Comparison of ENCODE assay signal across 7 mouse cellular contexts in the genomic region with DNA sequence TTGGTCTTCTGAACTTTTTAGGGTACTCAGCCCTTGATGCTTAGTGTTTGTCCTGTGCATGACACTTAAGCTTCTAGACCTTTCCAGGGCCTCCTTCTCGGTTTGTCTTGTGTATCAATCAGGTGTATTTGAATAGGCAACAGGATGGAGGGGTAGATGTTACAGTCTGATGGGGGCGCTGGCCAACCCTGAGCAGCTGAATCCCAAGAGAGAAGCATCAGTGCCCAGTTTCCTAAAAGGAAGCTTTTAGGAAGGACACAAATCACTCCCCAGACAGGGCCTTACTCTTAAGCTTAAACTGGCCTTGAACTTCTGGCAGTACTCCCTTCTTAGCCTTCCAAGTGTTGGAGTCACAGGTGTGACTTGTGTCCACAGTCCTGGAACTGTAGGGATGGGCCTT. TPM values are rescaled to one million over a fixed set of nuclear protein-coding genes. Genes with fewer than 3 reads are reported as not detected.
DNase-seq lines count a peak whose midpoint lies in the region; ATAC-seq and TF ChIP-seq lines count a peak whose summit lies in the region.

No protein-coding gene starts in this region.

- no peaks in the 10 kb centered on the region for H3K27me3 ChIP-seq in testis, adult 2 months (ENCODE audit: control insufficient read depth, insufficient read depth, low read length)
- no peaks in the 10 kb centered on the region for H3K27me3 ChIP-seq in forebrain, embryonic 14.5 days (replicated peaks; ENCODE audit: control insufficient read depth, insufficient read depth, low read length)
- H3K27me3 ChIP-seq in limb, embryonic 14.5 days (ENCODE audit: control insufficient read depth, insufficient read depth, low read length), result no peaks in the 10 kb centered on the region
- H3K27me3 ChIP-seq in stomach, embryonic 16.5 days (ENCODE audit: control insufficient read depth, insufficient read depth, low read length), result no peaks in the 10 kb centered on the region

- no peak overlapping the region for H3K27ac ChIP-seq in testis, adult 2 months (ENCODE audit: control insufficient read depth, insufficient read depth, low read depth, low read length)
- H3K27ac ChIP-seq in forebrain, embryonic 14.5 days (ENCODE audit: low read depth, low read length), result no peak overlapping the region
- peak overlapping the region; percentile 11; the same call in 1 of the 2 replicates for H3K27ac ChIP-seq in limb, embryonic 14.5 days (replicated peaks; ENCODE audit: low read depth, low read length)
- H3K27ac ChIP-seq in stomach, embryonic 16.5 days (ENCODE audit: low read length), result peak overlapping the region; percentile 98

- no peak for TF ChIP-seq CTCF in testis, adult 2 months (IDR thresholded peaks at IDR 0.05; ENCODE audit: control insufficient read depth, insufficient read depth, insufficient replicate concordance, low read depth, low read length)

- ATAC-seq in forebrain, embryonic 14.5 days, result no peak
- no peak for ATAC-seq in limb, embryonic 14.5 days (ENCODE audit: low FRiP score, low read depth)
- no peak for ATAC-seq in stomach, embryonic 16.5 days (ENCODE audit: insufficient read depth, low FRiP score)
- ATAC-seq in CD4-positive, CD25-positive, alpha-beta regulatory T cell, adult 4 months, result no peak

- TF ChIP-seq POLR2A in testis, adult 2 months (IDR thresholded peaks at IDR 0.05; ENCODE audit: control insufficient read depth, low read depth, low read length), result no peak
- TF ChIP-seq POLR2A in limb, embryonic 14.5 days (IDR thresholded peaks at IDR 0.05; ENCODE audit: borderline replicate concordance, extremely low read depth, insufficient read depth, insufficient read length), result no peak

- H3K36me3 ChIP-seq in testis, adult 2 months (ENCODE audit: control insufficient read depth, insufficient read depth, low read length), result no peaks in the 10 kb centered on the region
- peaks cover 20% of the 10 kb centered on the region for H3K36me3 ChIP-seq in forebrain, embryonic 14.5 days (ENCODE audit: control insufficient read depth, insufficient read depth, low read length)
- peaks cover 38% of the 10 kb centered on the region for H3K36me3 ChIP-seq in limb, embryonic 14.5 days (ENCODE audit: control insufficient read depth, insufficient read depth, low read length)
- H3K36me3 ChIP-seq in stomach, embryonic 16.5 days (ENCODE audit: control insufficient read depth, insufficient read depth, low read length), result peaks cover 11% of the 10 kb centered on the region; the same call in 1 of the 2 replicates

- peak overlapping the region; percentile 64 for H3K4me2 ChIP-seq in forebrain, embryonic 14.5 days (ENCODE audit: low read length)
- H3K4me2 ChIP-seq in limb, embryonic 14.5 days (replicated peaks; ENCODE audit: low read depth, low read length, severe bottlenecking), result peak overlapping the region; percentile 74
- H3K4me2 ChIP-seq in stomach, embryonic 16.5 days (ENCODE audit: low read depth, low read length), result peak overlapping the region; percentile 64

- peak overlapping the region; percentile 95 for H3K4me3 ChIP-seq in testis, adult 2 months (ENCODE audit: control insufficient read depth, low read depth, low read length)
- peak overlapping the region; percentile 93 for H3K4me3 ChIP-seq in forebrain, embryonic 14.5 days (ENCODE audit: low read depth, low read length)
- peak overlapping the region; percentile 98 for H3K4me3 ChIP-seq in limb, embryonic 14.5 days (replicated peaks; ENCODE audit: low read length)
- H3K4me3 ChIP-seq in stomach, embryonic 16.5 days (replicated peaks; ENCODE audit: low read length), result peak overlapping the region; percentile 99

- H3K9me3 ChIP-seq in forebrain, embryonic 14.5 days (replicated peaks; ENCODE audit: control insufficient read depth, low read length), result no peaks in the 10 kb centered on the region
- H3K9me3 ChIP-seq in limb, embryonic 14.5 days (ENCODE audit: control insufficient read depth, low read length), result no peaks in the 10 kb centered on the region
- H3K9me3 ChIP-seq in stomach, embryonic 16.5 days (replicated peaks; ENCODE audit: control insufficient read depth, low read length), result no peaks in the 10 kb centered on the region

- DNase-seq in testis, postnatal 10 days (ENCODE audit: low spot score), result no peak
- DNase-seq in forebrain, embryonic 14.5 days (ENCODE audit: low spot score), result no peak
- no peak for DNase-seq in limb, embryonic 14.5 days (ENCODE audit: low spot score)
- DNase-seq in right cerebral cortex, adult 2 months (ENCODE audit: low spot score in 2 of 2), result no peak

- peak overlapping the region; percentile 88 for H3K9ac ChIP-seq in forebrain, embryonic 14.5 days (ENCODE audit: low read length)
- peak overlapping the region; percentile 84 for H3K9ac ChIP-seq in limb, embryonic 14.5 days (ENCODE audit: low read depth, low read length, severe bottlenecking)
- H3K9ac ChIP-seq in stomach, embryonic 16.5 days (ENCODE audit: low read length), result peak overlapping the region; percentile 84

- whole genome bisulfite sequencing in forebrain, embryonic 14.5 days, result 0% methylated on average over 2 of the region's 2 CpGs
- 0% methylated on average over 2 of the region's 2 CpGs for WGBS in limb, embryonic 14.5 days
- 4% methylated on average over 2 of the region's 2 CpGs for WGBS in stomach, embryonic 16.5 days

- peaks cover 6% of the 10 kb centered on the region for H3K4me1 ChIP-seq in testis, adult 2 months (ENCODE audit: control insufficient read depth, insufficient read depth, low read length)
- peaks cover 23% of the 10 kb centered on the region for H3K4me1 ChIP-seq in forebrain, embryonic 14.5 days (ENCODE audit: control insufficient read depth, insufficient read depth, low read length)
- peaks cover 14% of the 10 kb centered on the region for H3K4me1 ChIP-seq in limb, embryonic 14.5 days (ENCODE audit: control insufficient read depth, insufficient read depth, low read length)
- peaks cover 22% of the 10 kb centered on the region for H3K4me1 ChIP-seq in stomach, embryonic 16.5 days (ENCODE audit: control insufficient read depth, insufficient read depth, low read length)

RNA-seq across cellular contexts. Expression of a gene that starts 1.0 kb away (rescaled TPM):
- polyA plus RNA-seq in testis, adult 2 months (2012; rRNA removed), result 8.7 and 14.5 TPM in 2 replicates
- 193 and 203 TPM in 2 replicates for polyA plus RNA-seq in forebrain, embryonic 14.5 days (2014; fragmentation: Nextera tagmentation; extraction: Ambion mirVana)
- 106 and 135 TPM in 2 replicates for polyA plus RNA-seq in limb, embryonic 14.5 days (2012; rRNA removed)
- polyA plus RNA-seq in limb, embryonic 14.5 days (2014; fragmentation: Nextera tagmentation; extraction: Ambion mirVana), result 224 and 235 TPM in 2 replicates
- 214 and 230 TPM in 2 replicates for polyA plus RNA-seq in stomach, embryonic 16.5 days (2015; fragmentation: Nextera tagmentation; extraction: Ambion mirVana)
- 10 to 100 TPM; 27.4 to 30.8 TPM for polyA plus RNA-seq in CD4-positive, CD25-positive, alpha-beta regulatory T cell, adult 4 months (2017; shearing (Covaris generic))

RNA-seq across cellular contexts. Expression of a gene that starts 1.1 kb away (rescaled TPM):
- 33.1 and 36.0 TPM in 2 replicates for polyA plus RNA-seq in testis, adult 2 months (2012; rRNA removed)
- 140 and 163 TPM in 2 replicates for polyA plus RNA-seq in forebrain, embryonic 14.5 days (2014; fragmentation: Nextera tagmentation; extraction: Ambion mirVana)
- polyA plus RNA-seq in limb, embryonic 14.5 days (2012; rRNA removed), result 64.7 and 79.8 TPM in 2 replicates
- polyA plus RNA-seq in limb, embryonic 14.5 days (2014; fragmentation: Nextera tagmentation; extraction: Ambion mirVana), result 101 and 102 TPM in 2 replicates
- polyA plus RNA-seq in stomach, embryonic 16.5 days (2015; fragmentation: Nextera tagmentation; extraction: Ambion mirVana), result 94.1 and 101 TPM in 2 replicates
- polyA plus RNA-seq in CD4-positive, CD25-positive, alpha-beta regulatory T cell, adult 4 months (2017; shearing (Covaris generic)), result 10 to 100 TPM; 42.2 to 49.5 TPM

RNA-seq across cellular contexts. Expression of a gene that starts 17.7 kb away (rescaled TPM):
- 0.54 and 1.00 TPM in 2 replicates for polyA plus RNA-seq in testis, adult 2 months (2012; rRNA removed)
- 0.78 and 0.93 TPM in 2 replicates for polyA plus RNA-seq in forebrain, embryonic 14.5 days (2014; fragmentation: Nextera tagmentation; extraction: Ambion mirVana)
- 1.5 and 1.7 TPM in 2 replicates for polyA plus RNA-seq in limb, embryonic 14.5 days (2012; rRNA removed)
- polyA plus RNA-seq in limb, embryonic 14.5 days (2014; fragmentation: Nextera tagmentation; extraction: Ambion mirVana), result 1.0 and 1.3 TPM in 2 replicates
- polyA plus RNA-seq in stomach, embryonic 16.5 days (2015; fragmentation: Nextera tagmentation; extraction: Ambion mirVana), result 0.36 and 0.65 TPM in 2 replicates
- polyA plus RNA-seq in CD4-positive, CD25-positive, alpha-beta regulatory T cell, adult 4 months (2017; shearing (Covaris generic)), result under 1 TPM; 0.33 to 0.55 TPM

RNA-seq across cellular contexts. Expression of a gene that starts 20.9 kb away (rescaled TPM):
- 17.8 and 18.3 TPM in 2 replicates for polyA plus RNA-seq in testis, adult 2 months (2012; rRNA removed)
- 17.6 and 19.7 TPM in 2 replicates for polyA plus RNA-seq in forebrain, embryonic 14.5 days (2014; fragmentation: Nextera tagmentation; extraction: Ambion mirVana)
- 25.9 and 32.0 TPM in 2 replicates for polyA plus RNA-seq in limb, embryonic 14.5 days (2012; rRNA removed)
- polyA plus RNA-seq in limb, embryonic 14.5 days (2014; fragmentation: Nextera tagmentation; extraction: Ambion mirVana), result 24.6 and 27.4 TPM in 2 replicates
- 18.3 and 19.6 TPM in 2 replicates for polyA plus RNA-seq in stomach, embryonic 16.5 days (2015; fragmentation: Nextera tagmentation; extraction: Ambion mirVana)
- polyA plus RNA-seq in CD4-positive, CD25-positive, alpha-beta regulatory T cell, adult 4 months (2017; shearing (Covaris generic)), result 10 to 100 TPM; 12.9 to 18.3 TPM

RNA-seq across cellular contexts. Expression of a gene that starts 21.4 kb away (rescaled TPM):
- 1.8 and 2.0 TPM in 2 replicates for polyA plus RNA-seq in testis, adult 2 months (2012; rRNA removed)
- 1.1 and 1.5 TPM in 2 replicates for polyA plus RNA-seq in forebrain, embryonic 14.5 days (2014; fragmentation: Nextera tagmentation; extraction: Ambion mirVana)
- polyA plus RNA-seq in limb, embryonic 14.5 days (2012; rRNA removed), result 3.0 and 3.1 TPM in 2 replicates
- polyA plus RNA-seq in limb, embryonic 14.5 days (2014; fragmentation: Nextera tagmentation; extraction: Ambion mirVana), result 1.8 and 2.8 TPM in 2 replicates
- polyA plus RNA-seq in stomach, embryonic 16.5 days (2015; fragmentation: Nextera tagmentation; extraction: Ambion mirVana), result 3.3 and 4.0 TPM in 2 replicates
- polyA plus RNA-seq in CD4-positive, CD25-positive, alpha-beta regulatory T cell, adult 4 months (2017; shearing (Covaris generic)), result 1 to 10 TPM; 1.3 to 4.8 TPM

Comparison
In these comparisons a context has a peak if more than half of its experiments do, and no peak if none do; other contexts are left out.
1. H3K27ac ChIP-seq: peak in limb, embryonic 14.5 days (single experiment) and stomach, embryonic 16.5 days (single experiment); none in testis, adult 2 months (single experiment) and forebrain, embryonic 14.5 days (single experiment).
2. Peak in every context shown above with its lines, with median percentiles within 50 percentile points of each other: H3K4me3 ChIP-seq, H3K4me2 ChIP-seq and H3K9ac ChIP-seq.